Mouse (Mus musculus) liver, embryonic 14.5 days (tissue): ENCODE results near the gene Slc11a2. TPM values are rescaled to one million over a fixed set of nuclear protein-coding genes. Genes with fewer than 3 reads are reported as not detected.
"Not testable (repeated sequence)": the region's sequence is repeated elsewhere in the genome, so short reads cannot be mapped to it uniquely, and the experiment has no call there.

Source experiments
- ATAC-seq: fragments of 200-750 bp; cut with Nextera tagmentation; 2 replicates; pipeline ENCODE4 v1.8.0; 2017; ENCODE audit warnings: moderate number of reproducible peaks, mild to moderate bottlenecking, moderate library complexity; ENCODE audit not compliant: insufficient read depth
- DNase-seq, 3 experiments: peaks; one replicate each; pipeline ENCODE4 v3.0.0-alpha.2; 2012 to 2013; ENCODE audit warnings: low read depth in 3 of 3, low spot score in 3 of 3
- H3K27ac ChIP-seq: fragments of 300-500 bp; sonication (generic); 2 replicates; pipeline ENCODE4 v1.5.1; 2014; ENCODE audit warnings: moderate library complexity, mild to moderate bottlenecking, control low read depth, inconsistent platforms
- H3K27me3 ChIP-seq: fragments of 300-500 bp; sonication (generic); 2 replicates; pipeline ENCODE4 v1.6.1; 2014; ENCODE audit warnings: mild to moderate bottlenecking, low read length, moderate library complexity; ENCODE audit not compliant: control insufficient read depth, insufficient read depth
- H3K36me3 ChIP-seq: fragments of 300-500 bp; sonication (generic); replicated peaks from 2 replicates; pipeline ENCODE4 v1.6.1; 2014; ENCODE audit warnings: low read depth; ENCODE audit not compliant: control insufficient read depth, insufficient read depth
- H3K4me1 ChIP-seq, 2 experiments: fragments of 200-500 bp in 1 of 2; fragments of 300-500 bp in 1 of 2; sonication (generic) in 1 of 2; replicated peaks; 2 replicates each; pipeline ENCODE4 v1.6.1; 2012 to 2014; ENCODE audit warnings: antibody characterized with exemption in 1 of 2, inconsistent platforms in 1 of 2, low read length in 1 of 2; ENCODE audit not compliant: control insufficient read depth in 2 of 2, insufficient read depth in 2 of 2
- H3K4me2 ChIP-seq: fragments of 300-500 bp; sonication (generic); 2 replicates; pipeline ENCODE4 v1.6.1; 2014; ENCODE audit warnings: low read depth, mild to moderate bottlenecking, control low read depth, moderate library complexity
- H3K4me3 ChIP-seq, 2 experiments: fragments of 200-500 bp in 1 of 2; fragments of 300-500 bp in 1 of 2; sonication (generic) in 1 of 2; 2 replicates each; pipeline ENCODE4 v1.5.1; 2012 to 2014; ENCODE audit warnings: low read depth in 2 of 2, low read length in 2 of 2, mild to moderate bottlenecking in 2 of 2, control low read depth in 1 of 2, inconsistent platforms in 1 of 2, moderate library complexity in 1 of 2; ENCODE audit not compliant: insufficient read depth in 1 of 2
- H3K9ac ChIP-seq: fragments of 300-500 bp; sonication (generic); replicated peaks from 2 replicates; pipeline ENCODE4 v1.6.1; 2014; ENCODE audit warnings: mild to moderate bottlenecking, control low read depth, moderate library complexity
- H3K9me3 ChIP-seq: fragments of 300-500 bp; sonication (generic); 2 replicates; pipeline ENCODE4 v1.6.1; 2016; ENCODE audit warnings: low read length, mixed read lengths; ENCODE audit not compliant: control insufficient read depth
- CTCF ChIP-seq: IDR thresholded peaks from 2 replicates; pipeline ENCODE4 v1.5.1; 2016; ENCODE audit warnings: antibody characterized with exemption, low read depth, control low read depth
- EP300 ChIP-seq: IDR thresholded peaks from 2 replicates; pipeline ENCODE4 v1.6.1; 2016; ENCODE audit warnings: antibody characterized with exemption, low read depth
- WGBS: fragments of 180-500 bp; shearing (Covaris S2); extraction: QIAGEN DNeasy Blood & Tissue Kit; methylation state at CpG from one replicate; pipeline ENCODE4 v1.1.7; 2014; ENCODE audit not compliant: insufficient replicate concordance; 5-methylcytosine and 5-hydroxymethylcytosine counted together
- polyA plus RNA-seq, 2 experiments: library from polyadenylated mRNA; depleted of rRNA in 1 of 2; stranded (reverse) in 1 of 2; unstranded in 1 of 2; fragments of >200 nt; fragmentation: Nextera tagmentation in 1 of 2; extraction: Ambion mirVana in 1 of 2; gene quantifications; 2 replicates each; pipeline versions ENCODE4 v1.2.1 to v1.2.3; 2012 to 2014

Gene Slc11a2
- polyA plus RNA-seq, 2 experiments, result 37.7 to 38.4 TPM

- Histone ChIP-seq H3K36me3 (no peaks in the 10 kb centered on the region), H3K9ac (no peak overlapping the region), H3K4me1 (no peaks in the 10 kb centered on the region), H3K27ac (no peak overlapping the region), H3K4me3 (no peak overlapping the region), H3K9me3 (no peaks in the 10 kb centered on the region), H3K27me3 (no peaks in the 10 kb centered on the region), H3K4me2 (no peak overlapping the region)
- no peak for TF ChIP-seq CTCF
- no peak for TF ChIP-seq EP300
- ATAC-seq (no peak), DNase-seq (no peak)
- 48% methylated on average over 2 of the region's 2 CpGs for WGBS
These were observed 44.8 kb downstream of the Slc11a2 start for GRCm38 (mm10) chr15:100380104-100380503.

- ATAC-seq, result no peak
- H3K36me3 ChIP-seq, result no peaks in the 10 kb centered on the region
- H3K4me1 ChIP-seq, result no peaks in the 10 kb centered on the region
- no peak for DNase-seq
- WGBS, result 79% methylated on average over 8 of the region's 8 CpGs
- TF ChIP-seq CTCF, result no peak
- no peak for TF ChIP-seq EP300
- H3K27me3 ChIP-seq, result no peaks in the 10 kb centered on the region
- H3K9me3 ChIP-seq, result no peaks in the 10 kb centered on the region
- H3K9ac ChIP-seq, result no peak overlapping the region
- H3K4me2 ChIP-seq, result no peak overlapping the region
- H3K27ac ChIP-seq, result no peak overlapping the region
- no peak overlapping the region for H3K4me3 ChIP-seq
These were observed 45.2 kb downstream of the Slc11a2 start for GRCm38 (mm10) chr15:100379658-100380057.

- DNase-seq, H3K4me2 ChIP-seq, H3K27ac ChIP-seq, H3K27me3 ChIP-seq, H3K9ac ChIP-seq, H3K4me1 ChIP-seq, H3K9me3 ChIP-seq, H3K4me3 ChIP-seq, H3K36me3 ChIP-seq: not testable (repeated sequence)
- ATAC-seq, result peak; percentile 34; the same call in 1 of the 2 replicates
- 32% methylated on average over 3 of the region's 9 CpGs for WGBS
- peak; percentile 38; the same call in 1 of the 2 replicates for TF ChIP-seq CTCF
These were observed 46.9 kb downstream of the Slc11a2 start for GRCm38 (mm10) chr15:100377847-100378505.

- TF ChIP-seq CTCF, result peak; percentile 71
- no peak for TF ChIP-seq EP300
- Histone ChIP-seq H3K9me3 (no peaks in the 10 kb centered on the region), H3K9ac (no peak overlapping the region), H3K4me1 (peaks cover 0 to 2% of the 10 kb centered on the region in 2 experiments; a peak in 2 of 4 replicates), H3K4me3 (no peak overlapping the region), H3K27me3 (no peaks in the 10 kb centered on the region), H3K4me2 (no peak overlapping the region), H3K36me3 (no peaks in the 10 kb centered on the region), H3K27ac (no peak overlapping the region)
- WGBS, result 23% methylated on average over 5 of the region's 5 CpGs
- ATAC-seq, result no peak
- peak in 2 of 3 experiments; percentile 39 to 49 for DNase-seq
These were observed 49.8 kb downstream of the Slc11a2 start for GRCm38 (mm10) chr15:100375066-100375465.

- Histone ChIP-seq H3K9ac (no peak overlapping the region), H3K4me3 (no peak overlapping the region), H3K36me3 (no peaks in the 10 kb centered on the region), H3K27me3 (no peaks in the 10 kb centered on the region), H3K27ac (no peak overlapping the region), H3K4me2 (no peak overlapping the region), H3K9me3 (no peaks in the 10 kb centered on the region), H3K4me1 (no peaks in the 10 kb centered on the region)
- 60% methylated on average over 7 of the region's 7 CpGs for WGBS
- no peak for TF ChIP-seq CTCF
- TF ChIP-seq EP300, result no peak
- no peak for ATAC-seq
- no peak for DNase-seq
These were observed 57.8 kb downstream of the Slc11a2 start for GRCm38 (mm10) chr15:100367119-100367518.

- not testable (repeated sequence) for H3K4me3 ChIP-seq, DNase-seq, H3K27ac ChIP-seq, H3K27me3 ChIP-seq, H3K4me2 ChIP-seq, H3K36me3 ChIP-seq, H3K9ac ChIP-seq, H3K4me1 ChIP-seq, ATAC-seq, H3K9me3 ChIP-seq
- WGBS, result 70% methylated on average over 9 of the region's 9 CpGs
These were observed 58.9 kb downstream of the Slc11a2 start for GRCm38 (mm10) chr15:100365967-100366366.
